Mouse (Mus musculus) layer of hippocampus, adult 9-11 months (tissue): Measurements from ENCODE around the gene Cd3g.
A peak's percentile ranks its signal among the peaks of the same experiment; 100 is the strongest.
"Not testable (repeated sequence)": the region's sequence is repeated elsewhere in the genome, so short reads cannot be mapped to it uniquely, and the experiment has no call there.

ENCODE experiments used
- DNase-seq: peaks from one replicate; pipeline ENCODE4 v3.0.0; 2022

The Cd3g gene

DNA sequence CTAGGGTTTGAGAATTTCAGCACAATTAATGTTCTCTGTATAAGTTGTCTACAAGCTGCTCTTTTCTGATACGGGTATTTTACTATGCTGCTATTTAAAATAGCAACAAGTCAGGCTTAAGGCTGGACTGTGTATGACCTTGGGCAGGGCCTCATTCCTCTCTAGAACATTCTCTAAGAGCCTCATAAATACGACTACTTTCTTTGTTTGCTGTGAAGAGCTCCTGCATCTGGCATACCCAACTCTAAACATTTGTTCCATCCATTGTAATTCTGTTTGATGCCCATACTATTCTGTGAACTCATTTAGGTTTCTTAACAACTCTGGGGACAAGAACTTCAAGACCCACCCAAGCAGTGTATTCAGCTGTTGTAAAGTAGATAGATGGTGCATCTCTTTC, 2.8 kb upstream of the Cd3g start:
- DNase-seq = no peak

DNA sequence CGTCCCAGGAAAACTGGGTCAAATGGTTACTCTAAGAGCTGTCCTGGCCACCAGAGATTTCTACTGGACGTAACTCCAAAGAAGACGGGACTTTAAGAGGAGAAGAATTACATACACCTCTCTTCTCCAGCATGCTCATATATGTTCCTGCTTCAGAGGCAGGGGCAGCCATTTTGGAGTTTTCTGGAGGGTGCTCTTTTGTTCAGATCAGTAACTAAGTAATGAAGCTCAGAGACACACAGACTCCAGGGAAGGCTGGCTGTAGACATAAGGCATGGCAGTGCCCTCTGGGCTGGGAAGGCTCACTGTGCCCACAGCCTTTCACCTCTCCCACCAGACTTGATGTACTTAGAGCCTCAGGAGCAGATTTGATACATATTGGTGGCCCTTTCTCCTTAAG, 2.3 kb upstream of the Cd3g start:
- no peak for DNase-seq

DNA sequence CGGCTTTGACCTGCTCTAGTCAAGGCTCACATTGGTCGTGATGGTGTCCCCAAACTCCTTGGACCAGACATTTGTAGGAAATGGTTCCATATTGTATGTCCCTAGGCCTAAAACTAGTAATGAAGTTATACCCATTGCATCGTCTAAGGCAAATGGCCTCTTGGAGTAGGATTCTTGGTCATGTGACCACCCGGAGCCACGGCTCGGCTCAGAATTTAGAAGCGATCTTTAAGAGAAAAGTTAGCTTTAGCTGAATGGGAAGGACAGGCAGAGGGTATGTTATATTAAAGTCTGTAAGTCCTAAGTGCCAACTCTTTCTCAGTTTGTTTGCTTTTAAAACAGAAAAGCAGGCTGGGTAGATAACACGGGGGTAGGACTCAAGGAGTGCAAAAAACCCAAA, 1.9 kb upstream of the Cd3g start:
- no peak for DNase-seq

DNA sequence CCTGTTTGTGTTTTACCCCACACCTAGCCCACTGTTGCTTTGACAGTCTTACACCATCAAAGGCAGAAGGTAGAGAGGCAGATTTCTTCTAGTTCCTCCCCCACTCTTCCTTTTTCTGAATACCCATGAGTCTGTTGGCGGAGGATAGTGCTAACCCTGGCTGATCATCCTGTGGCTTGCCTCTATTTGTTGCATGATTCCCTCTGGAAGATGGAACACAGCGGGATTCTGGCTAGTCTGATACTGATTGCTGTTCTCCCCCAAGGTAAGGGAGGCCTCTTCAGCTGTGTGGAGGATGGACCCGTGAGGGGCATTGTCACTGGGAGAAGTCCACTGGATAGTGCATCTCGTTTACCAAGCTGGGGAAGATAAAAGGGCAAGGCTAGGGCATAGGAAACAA, 1.4 kb upstream of the Cd3g start, which contains the start of gene Cd3d:
Cd3d (plus strand) TSS at position 111 of the 400 bp plus-strand sequence.
- no peak for DNase-seq

DNA sequence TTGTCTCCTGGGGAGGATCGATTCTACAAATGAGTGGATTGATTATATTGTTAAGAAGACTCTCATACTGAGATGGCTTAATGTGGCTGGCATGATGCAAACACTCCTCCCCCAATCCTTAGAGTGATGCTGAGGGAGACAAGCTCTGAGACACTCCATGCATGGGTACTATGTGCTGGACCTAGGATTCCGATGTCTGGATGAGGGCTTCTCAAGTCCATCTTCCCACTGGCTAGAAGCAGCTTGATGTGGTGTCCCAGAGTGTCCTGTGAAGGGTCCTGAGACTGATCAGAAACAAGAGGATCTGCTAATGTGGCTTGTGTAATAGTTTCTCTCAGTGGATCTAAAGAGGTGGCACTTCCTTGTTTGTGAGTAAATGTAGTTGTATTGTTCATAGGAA, 873 bp upstream of the Cd3g start:
- no peak for DNase-seq

DNA sequence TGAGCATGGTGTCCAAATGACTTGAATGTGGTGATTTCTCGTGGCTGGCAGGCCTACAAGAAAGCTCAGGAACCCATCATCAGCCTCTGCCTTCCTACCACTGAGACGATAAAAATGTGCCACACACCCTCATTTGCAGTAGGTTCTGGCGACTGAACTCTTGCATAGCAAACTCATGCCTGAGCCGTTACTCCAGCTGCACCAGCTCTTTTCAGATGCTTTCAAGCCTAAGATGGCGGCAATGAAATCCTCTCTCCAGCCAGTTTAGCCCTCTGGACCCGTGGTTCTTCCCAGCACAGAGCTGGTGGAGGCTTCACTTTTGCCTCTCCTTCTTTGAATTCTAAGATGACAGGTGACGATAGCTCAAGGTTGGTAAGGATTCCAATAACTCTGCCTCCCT, 425 bp downstream of the Cd3g start:
- no peak for DNase-seq

DNA sequence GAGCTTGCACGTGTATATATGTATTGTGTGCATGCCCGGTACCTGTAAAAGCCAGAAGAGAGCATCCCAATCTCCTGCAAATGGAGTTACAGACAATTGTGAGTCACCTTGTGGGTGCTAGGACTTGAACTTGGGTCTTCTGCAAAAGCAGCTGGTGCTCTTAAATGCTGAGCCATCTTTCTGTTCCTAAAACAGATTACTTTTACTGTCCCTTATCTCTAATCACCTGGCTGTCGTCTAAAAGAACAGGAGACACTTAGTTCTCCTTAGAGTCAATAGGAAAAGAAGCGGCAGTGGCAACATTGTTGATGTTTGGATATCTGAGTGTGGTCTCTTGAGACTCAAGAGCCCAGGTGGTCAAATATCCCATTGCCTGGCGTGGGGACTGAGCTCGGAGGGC, 2.4 kb downstream of the Cd3g start:
- DNase-seq = no peak

DNA sequence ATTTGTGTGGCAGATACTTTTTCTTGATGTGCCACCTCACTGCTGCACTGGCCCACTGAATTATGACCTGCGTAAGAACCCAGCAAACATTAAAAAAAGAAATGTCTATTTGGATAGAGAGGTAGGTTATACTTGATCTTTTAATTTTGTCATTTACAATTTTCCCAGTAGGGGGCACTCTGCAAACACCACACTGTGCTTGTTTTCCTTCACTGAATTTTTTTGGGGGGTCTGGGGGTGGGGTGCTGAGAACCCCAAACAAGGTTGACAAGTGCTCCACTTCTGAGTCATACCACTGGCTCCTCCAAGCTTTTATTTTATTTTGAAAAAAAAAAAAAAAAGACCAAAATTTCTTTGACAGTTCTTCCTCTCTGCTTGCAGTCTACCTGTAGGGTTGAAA, 10.8 kb downstream of the Cd3g start:
- no peak for DNase-seq

DNA sequence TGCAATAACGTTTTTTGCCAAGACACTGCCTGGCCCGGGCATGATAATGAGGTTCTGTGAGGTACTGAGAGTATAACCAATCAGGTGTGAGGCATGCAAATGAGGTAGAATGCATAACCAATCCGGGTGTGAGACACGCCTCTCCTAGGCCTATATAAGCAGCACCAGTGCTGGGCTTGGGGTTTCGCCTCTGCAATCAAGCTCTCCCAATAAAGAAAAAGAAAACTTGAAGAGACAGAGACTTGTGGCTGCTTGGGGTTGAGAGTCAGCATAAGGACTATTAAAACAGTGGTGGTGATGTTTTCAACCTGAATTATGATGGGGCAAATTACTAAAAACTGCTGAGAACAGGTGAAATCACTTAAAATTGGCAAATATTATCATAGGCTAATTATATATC, 12.5 kb downstream of the Cd3g start:
- DNase-seq = not testable (repeated sequence)

DNA sequence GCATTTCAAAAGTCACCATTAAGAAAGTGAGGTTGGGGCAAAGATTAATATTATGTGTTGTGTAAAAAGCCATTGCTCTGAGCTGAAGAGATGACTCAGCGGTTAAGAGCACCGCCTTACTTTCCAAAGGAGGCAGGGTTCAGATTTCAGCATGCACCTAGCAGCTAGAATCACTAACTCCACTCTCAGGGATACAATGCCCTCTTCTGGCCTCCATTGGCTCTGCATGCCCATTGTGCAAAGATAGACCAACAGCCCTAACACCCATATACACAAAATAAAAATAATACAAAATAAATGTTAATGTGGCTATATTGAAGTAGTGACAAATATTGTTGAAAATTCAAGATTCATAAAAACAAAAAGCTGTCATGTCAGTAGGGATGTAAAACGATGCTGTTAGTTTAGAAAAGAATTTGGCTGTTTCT, 13.4 kb downstream of the Cd3g start:
- DNase-seq = peak; percentile 56

DNA sequence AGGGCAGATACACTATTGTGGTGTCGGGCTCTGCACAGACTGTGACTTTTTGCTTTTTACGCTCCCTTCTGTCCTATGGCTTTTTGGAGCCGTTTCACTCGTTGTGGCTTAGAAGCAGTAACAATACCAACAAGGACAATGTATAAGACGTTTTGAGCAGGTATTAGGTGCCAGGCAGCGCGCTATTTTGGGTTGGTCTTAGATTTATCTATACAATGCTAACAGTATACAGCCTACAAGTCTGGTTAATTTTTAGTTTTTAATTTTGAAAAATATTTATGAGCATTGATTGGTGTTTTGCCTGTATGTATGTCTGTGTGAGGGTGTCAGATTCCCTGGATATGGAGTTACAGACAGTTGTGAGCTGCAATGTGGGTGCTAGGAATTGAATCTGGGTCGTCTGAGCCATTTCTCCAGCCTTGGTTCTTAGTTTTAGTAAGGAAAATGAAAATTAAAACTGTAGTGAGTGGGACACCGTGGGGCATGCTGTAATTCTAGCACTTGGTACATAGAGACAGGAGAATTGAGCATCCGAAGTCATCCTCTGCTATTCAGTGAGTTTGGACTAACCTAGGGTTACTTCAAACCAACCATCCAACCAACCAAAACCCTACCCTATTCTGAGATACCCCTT, 14.3 kb downstream of the Cd3g start:
- no peak for DNase-seq

DNA sequence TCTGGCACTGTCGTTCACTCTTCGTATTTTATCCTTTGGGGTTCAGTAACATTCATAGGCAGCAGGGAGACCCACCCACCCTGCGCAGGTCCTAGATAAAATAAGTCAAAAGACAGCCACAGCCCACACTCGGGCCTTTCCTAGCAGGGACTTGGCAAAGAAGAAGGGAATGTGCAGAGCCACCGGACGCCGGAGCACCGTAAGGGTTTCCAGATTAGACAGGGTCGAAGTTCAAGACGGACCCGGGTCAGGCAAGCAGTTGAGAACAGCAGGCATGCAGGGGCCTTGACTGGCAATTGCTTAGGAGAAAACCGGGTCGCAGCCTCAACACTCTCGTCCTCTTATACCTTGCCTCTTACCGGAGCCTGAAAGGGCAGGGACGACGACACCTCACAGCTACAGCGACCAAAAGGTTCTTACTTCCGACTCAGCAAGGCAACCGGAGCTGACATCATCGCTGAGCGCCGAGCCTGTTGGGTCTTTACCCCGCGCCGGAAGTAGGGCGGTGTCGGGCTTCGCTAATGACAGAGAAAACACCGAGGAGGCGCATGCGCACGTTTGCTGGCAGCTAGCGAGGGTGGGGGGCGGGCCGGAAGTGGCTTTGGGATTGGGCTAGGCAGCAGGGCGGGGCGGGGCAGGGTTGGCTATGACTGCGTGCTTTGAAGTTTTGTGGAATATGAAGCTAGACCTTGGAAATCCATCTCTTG, 15.0 kb downstream of the Cd3g start, which contains the start of gene Ube4a:
Ube4a (minus strand) TSS at position 475 of the 707 bp plus-strand sequence.
- DNase-seq = peak; percentile 98

DNA sequence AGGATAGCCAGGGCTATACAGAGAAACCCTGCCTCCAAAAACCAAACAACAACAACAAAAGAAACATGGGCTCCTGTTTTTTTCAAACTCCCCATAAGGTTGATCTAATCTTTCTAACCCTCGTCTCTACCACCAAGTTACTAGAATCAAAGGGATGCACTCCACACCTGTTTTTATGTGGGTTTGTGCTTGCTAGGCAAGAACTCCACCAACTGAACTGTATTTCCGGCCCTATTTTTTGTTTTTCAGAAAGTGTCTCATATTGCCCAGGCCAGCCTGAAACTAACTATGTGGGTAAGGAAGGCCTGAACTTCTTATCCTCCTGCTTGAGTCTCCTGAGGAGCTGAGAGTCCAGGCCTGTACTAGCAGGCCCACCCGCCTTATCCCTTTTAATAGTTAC, 25.8 kb downstream of the Cd3g start:
- no peak for DNase-seq

DNA sequence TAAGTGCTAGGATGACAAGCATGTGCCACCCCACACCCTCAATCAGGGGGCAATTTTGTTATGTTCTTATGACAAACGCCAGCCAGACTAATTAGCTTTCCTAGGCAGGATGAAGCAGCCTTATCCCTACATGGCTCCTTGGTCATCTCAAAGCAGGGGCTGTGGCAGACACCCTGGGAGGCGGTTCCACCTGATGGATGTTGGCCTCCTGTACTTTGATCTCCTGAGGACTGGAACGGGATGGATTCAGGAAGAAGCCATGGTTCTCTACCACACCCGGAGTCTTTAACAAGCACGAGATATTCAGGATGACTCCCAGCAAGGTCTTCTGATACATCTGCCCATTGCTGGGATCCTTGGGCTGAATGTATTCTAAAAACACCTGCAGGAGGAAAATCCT, 32.4 kb downstream of the Cd3g start:
- DNase-seq = no peak

DNA sequence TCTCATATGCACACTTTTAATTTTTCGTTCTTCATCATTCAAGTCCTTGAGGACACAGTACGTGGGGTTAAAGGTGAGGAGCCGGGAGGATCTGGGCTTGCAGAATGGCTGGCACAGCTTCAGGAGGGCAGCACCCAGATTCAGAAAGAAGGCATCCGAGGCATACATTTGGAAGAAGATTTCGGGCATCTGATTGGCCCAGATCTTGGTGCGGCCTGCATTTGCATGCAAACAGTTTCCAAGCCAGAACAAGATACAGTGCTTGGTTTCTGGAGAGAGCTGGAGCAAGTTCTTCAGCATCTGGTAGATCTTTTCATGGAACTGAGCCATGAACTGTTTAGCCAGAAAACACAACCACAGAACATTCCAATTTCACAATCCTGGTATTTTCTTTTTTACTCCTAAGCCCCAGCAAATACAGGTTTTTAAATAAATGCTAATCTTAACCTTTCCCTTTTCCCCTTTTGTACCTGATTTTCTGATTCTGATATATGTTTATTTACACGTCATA, 34.0 kb downstream of the Cd3g start:
- peak; percentile 25 for DNase-seq

DNA sequence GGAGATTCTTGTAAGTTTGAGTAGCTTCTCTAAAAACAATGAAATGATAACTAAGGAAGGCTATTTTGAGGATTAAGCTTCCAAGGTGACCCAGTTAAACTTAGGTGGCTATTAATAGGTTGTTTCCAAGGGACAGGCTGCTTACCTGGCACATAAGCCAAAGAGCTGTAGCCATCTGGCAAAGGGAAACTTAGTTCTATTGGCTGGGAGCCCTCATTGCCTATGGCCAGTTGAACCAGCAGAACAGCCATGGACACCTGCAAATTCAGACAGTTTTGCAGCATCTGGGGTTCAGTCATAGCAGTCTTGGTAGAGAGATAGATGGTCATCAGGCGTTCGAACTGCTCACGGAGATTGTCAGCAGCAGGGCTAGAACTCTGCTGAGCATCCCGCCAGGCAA, 37.8 kb downstream of the Cd3g start:
- no peak for DNase-seq

DNA sequence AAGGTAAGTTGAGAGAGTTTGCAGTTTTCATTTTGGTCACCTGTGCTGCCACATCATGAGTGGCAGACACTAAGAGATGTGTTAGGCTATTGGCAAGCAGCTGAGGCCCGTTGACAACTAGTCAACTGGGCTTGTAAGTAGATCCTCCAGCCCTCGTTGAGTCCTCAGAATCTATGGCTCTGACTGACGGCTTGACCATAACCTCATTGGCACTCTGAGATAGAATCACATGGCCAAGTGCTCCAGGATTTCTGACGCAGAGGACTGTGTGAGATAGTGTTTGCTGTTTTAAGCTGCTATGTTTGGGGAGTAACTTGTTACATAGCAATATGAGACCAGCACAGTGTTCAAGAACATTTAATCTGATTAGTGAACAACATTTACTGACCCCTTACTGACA, 38.5 kb downstream of the Cd3g start:
- DNase-seq = no peak

DNA sequence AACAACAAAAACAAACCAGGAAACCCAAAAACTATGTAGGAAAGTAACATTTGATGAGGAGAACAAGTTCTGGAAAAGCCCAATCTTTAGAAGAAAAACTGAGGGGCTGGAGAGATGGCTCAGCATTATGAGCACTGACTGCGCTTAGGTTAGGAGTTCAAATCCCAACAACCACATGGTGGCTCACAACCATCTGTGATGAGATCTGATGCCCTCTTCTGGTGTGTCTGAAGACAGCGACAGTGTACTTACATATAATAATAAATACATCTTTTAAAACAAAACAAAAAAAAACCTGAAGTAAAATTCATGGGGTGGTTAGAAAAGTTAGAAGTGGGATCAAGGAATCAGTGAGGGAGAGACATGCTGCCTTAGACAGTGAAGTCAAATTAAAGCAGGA, 58.7 kb downstream of the Cd3g start:
- DNase-seq = no peak

DNA sequence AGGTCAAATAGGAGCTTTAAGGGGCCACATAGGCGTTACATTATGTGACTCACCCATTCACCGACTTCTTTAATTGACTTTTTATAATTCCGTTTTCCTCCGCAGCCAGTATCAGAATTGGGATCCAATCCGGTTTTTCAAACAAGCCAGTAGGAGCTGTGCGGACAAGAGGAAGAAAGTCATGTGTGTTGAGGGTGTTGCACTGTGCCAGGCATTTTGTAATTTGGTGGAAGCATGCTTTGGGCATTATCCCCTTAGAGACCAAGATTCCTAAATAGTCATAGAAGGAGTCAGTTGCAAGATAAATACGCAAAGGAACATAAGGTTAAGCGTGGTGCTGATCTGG, 59.1 kb downstream of the Cd3g start:
- peak; percentile 75 for DNase-seq

DNA sequence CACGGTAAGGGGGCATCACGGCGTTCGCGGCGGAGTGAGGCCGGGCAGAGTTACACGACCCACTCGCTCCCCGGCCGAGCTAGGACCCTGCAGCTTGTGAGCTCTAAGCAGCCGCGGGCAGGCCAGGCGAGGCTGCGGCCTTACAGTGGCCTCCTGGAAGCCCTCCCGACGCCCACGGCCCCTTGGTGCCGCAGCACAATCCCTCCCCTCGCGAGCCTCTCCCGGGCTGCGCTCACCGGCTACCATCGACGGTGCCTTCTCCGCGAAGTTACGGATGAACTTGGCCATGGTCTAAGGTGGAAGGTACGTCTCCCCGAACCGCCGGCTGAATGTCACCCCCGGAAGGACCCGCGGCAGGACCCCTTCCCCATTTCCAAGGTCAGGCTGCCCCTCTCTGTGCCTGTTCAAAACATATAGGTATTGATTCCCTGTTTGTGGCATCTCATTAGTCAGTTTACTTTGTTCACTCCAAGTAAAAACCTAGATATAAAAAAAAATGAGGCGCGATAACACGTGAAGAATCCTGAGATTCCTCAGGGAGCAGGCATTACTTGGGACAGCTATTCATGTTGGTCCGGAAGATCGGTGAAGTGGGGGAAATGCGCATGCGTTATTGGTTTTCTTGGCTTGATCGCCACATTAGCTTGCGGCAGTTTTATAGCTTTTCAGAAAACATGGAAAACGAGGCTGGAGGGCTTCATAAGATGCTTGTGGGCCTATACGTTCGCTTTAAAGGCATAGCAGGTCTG, 59.7 kb downstream of the Cd3g start, which contains the start of gene Atp5l:
Atp5l (minus strand) TSS at position 369 of the 749 bp plus-strand sequence.
- peak; percentile 89 for DNase-seq

DNA sequence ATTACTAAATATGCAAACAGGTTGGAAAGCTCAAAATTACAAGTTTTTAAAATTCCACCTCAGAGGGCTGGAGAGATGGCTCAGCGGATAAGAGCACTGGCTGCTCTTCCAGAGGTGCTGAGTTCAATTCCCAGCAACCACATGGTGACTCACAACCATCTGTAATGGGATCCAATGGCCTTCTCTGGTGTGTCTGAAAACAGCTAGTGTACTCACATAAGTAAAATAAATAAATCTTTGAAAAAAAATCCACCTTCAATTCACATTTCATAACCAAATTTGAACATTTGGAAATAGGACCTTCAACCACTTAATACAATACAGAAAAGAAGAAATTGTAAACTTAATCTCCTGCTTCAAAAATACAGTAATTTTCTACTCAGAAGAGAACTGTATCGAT, 60.6 kb downstream of the Cd3g start:
- DNase-seq = no peak
